Mouse (Mus musculus): ENCODE measurements around the gene Fgb.

Gene Fgb

GRCm38 (mm10) chr3:83025475-83026301 is 24.0 kb downstream of the Fgb start, which contains the start of gene Fga:
Fga (plus strand) TSS chr3:83026076.
- no peak for DNase-seq

GRCm38 (mm10) chr3:83025036-83025435 is 24.6 kb downstream of the Fgb start:
- no peak for DNase-seq

- no peak for DNase-seq
These were observed 28.5 kb downstream of the Fgb start for GRCm38 (mm10) chr3:83021176-83021575.

GRCm38 (mm10) chr3:83020387-83020786 is 29.3 kb downstream of the Fgb start:
- no peak for DNase-seq

- no peak for DNase-seq
These were observed 33.4 kb downstream of the Fgb start for GRCm38 (mm10) chr3:83016236-83016635.

- DNase-seq: no peak
These were observed 35.7 kb downstream of the Fgb start for GRCm38 (mm10) chr3:83013951-83014350.

- DNase-seq: no peak
These were observed 37.0 kb downstream of the Fgb start for GRCm38 (mm10) chr3:83012636-83013035.

GRCm38 (mm10) chr3:83011565-83011964 is 38.1 kb downstream of the Fgb start:
- no peak for DNase-seq

- DNase-seq: no peak
These were observed 38.5 kb downstream of the Fgb start for GRCm38 (mm10) chr3:83011136-83011535.

- DNase-seq: no peak
These were observed 39.4 kb downstream of the Fgb start for GRCm38 (mm10) chr3:83010291-83010690.

GRCm38 (mm10) chr3:83007557-83007956 is 42.1 kb downstream of the Fgb start, which contains the start of gene Fgg:
Fgg (plus strand) TSS chr3:83007724.
- no peak for DNase-seq

- no peak for DNase-seq
These were observed 44.9 kb downstream of the Fgb start for GRCm38 (mm10) chr3:83004801-83005200.

- DNase-seq: no peak
These were observed 46.6 kb downstream of the Fgb start for GRCm38 (mm10) chr3:83003068-83003467.

- DNase-seq: no peak
These were observed 47.5 kb downstream of the Fgb start for GRCm38 (mm10) chr3:83002191-83002590.

GRCm38 (mm10) chr3:82999995-83000394 is 49.7 kb downstream of the Fgb start:
- no peak for DNase-seq

GRCm38 (mm10) chr3:82998772-82999463 is 50.7 kb downstream of the Fgb start:
- no peak for DNase-seq

GRCm38 (mm10) chr3:82996656-82997055 is 53.0 kb downstream of the Fgb start:
- no peak for DNase-seq

GRCm38 (mm10) chr3:82995368-82995767 is 54.3 kb downstream of the Fgb start:
- no peak for DNase-seq

GRCm38 (mm10) chr3:82992956-82993355 is 56.7 kb downstream of the Fgb start:
- no peak for DNase-seq

- no peak for DNase-seq
These were observed 57.7 kb downstream of the Fgb start for GRCm38 (mm10) chr3:82991963-82992362.

Data from cerebellum, adult 11-12 months (tissue).